Mouse (Mus musculus) lung, adult 18-20 months (tissue): ENCODE results near the gene Cpsf2.
"Not testable (repeated sequence)": the region's sequence is repeated elsewhere in the genome, so short reads cannot be mapped to it uniquely, and the experiment has no call there.

Experiments
- DNase-seq, 2 experiments: peaks; one replicate each; pipeline ENCODE4 v3.0.0; 2022; ENCODE audit warnings: mixed read lengths in 2 of 2

Cpsf2 gene

DNA sequence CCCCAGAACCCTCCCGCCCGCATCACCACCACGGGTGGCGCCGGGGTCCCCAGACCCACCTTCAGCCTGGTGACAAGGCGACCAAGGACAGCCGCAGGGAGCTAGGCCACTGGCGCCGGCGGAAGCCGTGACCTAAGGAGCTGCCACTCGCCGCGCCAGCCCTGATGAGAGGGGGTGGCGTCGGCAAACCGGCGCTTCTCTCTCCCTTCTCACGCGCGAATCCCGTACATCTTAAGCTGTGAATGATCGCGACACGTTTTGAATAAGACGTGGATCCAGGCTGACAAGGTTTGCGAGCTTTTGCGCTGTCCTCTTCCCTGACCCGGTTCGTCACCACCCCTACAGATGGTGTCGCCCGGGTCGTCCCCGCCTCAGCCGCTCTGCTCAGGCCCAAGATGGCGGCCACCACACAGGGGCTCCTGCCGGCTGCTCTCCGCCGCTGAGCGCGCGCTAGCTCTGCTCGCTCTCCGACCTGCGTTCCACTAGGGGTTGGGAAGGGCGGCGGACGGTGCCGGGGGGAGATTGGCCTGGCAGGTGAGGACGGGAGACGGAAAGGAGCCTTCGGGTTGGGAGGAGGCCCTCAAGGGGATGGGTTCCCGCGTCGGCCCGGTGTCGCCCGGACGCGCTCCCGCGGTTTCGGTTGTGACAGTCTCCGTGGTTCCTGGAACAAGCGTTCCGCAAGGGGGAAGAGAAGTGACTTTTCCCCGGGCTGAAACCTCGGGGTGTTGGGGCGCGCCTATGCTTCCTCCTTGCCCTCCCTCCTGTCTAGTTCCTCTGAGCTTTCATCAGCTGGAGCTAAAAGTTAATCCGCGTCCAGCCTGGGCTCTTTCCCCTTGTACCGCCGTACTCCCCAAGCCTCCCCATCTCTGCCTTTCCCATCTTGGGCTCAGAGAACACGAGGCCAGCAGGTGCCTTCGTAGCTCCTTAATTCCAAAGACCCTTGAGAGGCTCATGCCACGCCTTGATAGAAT is at the start of gene Cpsf2:
TSS of gene Cpsf2 (plus strand) at position 388 of the 971 bp plus-strand sequence.
- peak; percentile 76 to 82 for DNase-seq

DNA sequence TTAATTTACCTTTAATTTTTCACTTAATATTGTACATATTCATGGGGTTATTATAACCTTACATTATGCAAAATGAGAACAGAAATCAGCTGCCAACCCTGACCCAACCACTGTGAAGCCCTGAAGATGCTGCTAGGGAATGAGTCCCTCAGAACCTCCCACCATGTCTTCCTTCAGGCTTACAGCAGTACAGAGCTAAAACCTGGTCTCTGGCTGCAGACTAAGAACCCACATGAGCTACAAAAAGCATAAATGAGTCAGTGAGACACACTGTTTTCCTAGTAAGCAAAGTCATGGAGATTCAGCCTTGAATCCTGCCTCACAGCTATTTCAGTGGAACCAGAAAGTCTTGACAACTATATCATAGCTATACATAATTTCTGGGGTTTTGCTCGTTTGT is 47.4 kb upstream of the Cpsf2 start:
- no peak for DNase-seq

DNA sequence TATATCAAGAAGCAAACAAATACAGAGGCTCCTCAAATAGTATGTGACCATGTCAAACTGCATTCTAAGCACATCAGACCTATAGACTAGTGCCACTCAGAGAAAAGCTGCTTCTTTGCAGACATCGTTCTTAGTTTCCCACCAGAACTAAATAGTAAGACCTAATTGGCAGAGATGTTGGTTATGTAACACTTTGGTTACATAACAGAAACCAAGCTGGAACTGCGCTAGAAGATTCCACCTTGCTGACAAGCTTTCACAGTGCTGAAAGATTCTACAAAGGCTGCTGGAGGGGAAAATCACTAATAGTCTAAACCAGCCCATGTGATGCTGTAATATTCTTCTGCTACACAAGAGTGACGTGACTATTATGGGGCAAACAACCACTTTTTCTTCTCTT is 40.6 kb upstream of the Cpsf2 start:
- DNase-seq, result no peak

DNA sequence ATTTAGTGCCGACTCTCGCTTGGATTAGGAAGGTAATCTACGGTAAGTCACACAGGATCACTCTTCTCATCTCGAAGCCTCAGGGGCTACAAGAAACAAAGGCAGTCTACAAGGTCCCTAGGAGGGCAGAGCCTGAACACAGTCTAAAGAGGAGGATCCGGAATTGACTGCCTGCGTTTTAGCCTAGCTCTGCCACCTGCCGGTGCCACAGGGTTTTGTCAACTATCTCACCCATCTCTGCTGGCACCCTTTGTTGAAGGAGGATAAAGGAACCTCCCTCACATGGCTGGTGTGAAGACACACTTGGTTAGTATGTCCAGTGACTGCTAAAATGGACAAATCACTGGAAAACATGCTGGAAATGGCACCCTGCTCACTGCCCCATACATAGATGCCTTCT is 38.2 kb upstream of the Cpsf2 start:
- no peak for DNase-seq

DNA sequence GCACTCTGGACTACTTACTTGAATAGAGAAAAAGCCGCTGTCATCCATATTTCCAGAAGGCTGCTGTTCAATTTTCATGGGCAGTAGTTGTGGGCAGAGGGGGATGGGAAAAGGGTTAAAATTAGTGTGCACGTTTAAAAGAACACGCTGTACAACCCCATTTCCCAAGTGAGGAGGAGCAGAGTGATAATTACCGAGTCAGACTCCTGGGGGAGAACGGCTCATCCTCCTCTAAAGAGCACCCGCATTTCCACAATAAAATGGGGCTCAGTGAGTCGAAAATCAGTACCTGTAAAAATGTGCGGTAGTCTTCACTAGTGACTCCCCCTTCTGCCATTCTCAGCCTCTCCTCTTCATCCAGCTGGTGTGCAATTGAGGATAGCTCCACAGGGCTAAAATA is 27.8 kb upstream of the Cpsf2 start:
- no peak for DNase-seq

DNA sequence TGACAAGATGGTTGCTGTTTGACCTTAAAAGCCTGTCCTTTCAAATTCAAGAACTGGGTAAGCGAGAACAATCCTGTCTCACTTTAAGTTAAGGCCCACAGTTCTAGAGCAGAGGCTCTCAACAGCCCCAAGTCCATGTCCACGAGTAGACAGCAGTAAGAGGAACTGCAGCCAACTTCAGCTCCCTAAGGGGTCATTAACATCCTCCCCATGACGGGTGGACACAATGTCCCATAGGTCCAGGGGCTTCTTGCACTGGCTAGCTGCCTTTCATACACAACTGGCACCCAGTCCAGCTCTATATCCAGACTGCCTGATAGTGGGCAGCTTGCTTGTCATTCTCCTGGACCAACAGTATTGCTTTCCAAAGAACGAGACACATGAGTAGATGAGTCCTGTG is 27.0 kb upstream of the Cpsf2 start:
- no peak for DNase-seq

DNA sequence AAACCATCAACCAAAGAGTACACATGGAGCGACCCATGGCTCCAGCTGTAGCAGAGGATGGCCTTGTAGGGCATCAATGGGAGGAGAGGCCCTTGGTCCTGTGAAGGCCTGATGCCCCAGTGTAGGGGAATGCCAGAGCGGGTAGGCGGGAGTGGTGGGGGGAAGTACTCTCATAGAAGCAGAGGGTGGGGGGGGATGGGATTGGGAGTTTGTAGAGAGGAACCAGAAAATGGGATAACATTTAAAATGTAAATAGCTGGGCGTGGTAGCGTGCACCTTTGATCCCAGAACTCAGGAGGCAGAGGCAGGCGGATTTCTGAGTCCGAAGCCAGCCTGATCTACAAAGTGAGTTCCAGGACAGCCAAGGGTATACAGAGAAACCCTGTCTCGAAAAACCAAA is 20.0 kb upstream of the Cpsf2 start:
- not testable (repeated sequence) for DNase-seq

DNA sequence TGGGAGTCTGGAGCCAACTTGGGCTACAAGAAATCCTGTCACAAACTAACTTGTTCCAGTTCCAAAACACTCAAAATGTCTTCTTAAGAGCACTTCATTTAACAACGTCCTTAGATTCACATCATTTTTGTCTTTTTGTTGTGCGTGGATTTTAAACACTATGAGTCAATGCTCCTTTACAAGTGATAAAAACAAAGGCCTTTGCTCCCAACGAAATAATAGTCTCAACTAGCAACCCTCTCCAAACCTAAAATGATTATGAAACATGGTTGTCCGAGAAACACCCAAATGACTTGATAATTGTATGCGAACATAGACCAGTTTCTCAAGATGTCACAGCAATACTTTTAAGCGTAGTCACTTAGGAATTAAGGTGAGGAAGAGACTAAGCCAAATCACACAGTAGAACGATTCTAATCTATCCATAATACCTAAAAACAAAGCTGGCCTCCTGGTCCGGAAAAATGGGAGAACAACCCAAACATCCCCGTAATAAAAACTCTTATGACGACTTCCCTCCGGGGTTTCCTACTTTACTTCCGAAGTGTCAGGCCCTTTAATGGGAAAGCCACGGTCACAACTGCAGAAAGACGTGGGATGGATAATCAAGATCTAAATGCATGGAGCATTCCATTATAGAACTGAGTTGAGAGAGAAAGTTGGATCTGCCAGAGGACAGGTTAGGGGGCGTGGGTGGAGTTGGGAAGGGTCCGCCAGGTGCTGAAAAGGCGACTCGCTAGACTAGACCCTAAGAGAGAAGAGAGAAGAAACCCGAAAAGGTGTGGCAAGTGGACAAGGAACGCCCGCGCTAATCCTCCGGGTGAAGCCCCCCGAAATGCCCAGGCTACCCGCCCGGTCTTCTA is 18.5 kb upstream of the Cpsf2 start:
- peak in 1 of 2 experiments; percentile 45 for DNase-seq

DNA sequence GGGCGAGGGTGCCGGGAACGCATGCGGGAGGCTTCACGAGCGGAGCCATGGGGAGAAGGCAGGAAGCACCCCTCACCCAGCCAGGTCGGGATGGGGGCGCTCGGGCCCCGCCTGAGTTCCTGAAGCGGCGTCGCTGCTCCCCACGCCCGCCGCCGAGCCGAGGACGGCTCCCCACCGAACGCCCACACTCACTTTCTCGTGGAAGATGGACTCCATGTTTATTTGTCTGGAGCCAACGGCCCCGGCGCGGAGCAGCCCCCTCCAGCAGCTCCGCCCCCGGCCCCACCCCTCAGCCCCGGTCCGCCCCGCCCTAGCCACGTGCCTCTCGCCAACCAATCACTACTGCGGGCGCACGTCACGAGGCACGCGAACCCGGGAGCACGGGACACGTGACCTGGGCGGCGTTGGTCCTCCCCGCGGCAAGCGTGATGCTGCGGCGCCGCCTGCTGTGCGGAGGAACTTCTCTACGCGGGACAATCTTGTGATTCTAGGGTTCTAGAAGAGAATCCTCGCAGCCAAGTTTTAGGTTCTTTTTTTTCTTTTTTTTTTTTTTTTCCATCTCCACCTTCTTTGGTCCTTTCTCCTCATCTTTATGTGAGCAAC is 17.7 kb upstream of the Cpsf2 start, which contains the start of gene Atxn3:
TSS of gene Atxn3 (minus strand) at position 305 of the 603 bp plus-strand sequence.
- DNase-seq, result peak; percentile 96 to 97

DNA sequence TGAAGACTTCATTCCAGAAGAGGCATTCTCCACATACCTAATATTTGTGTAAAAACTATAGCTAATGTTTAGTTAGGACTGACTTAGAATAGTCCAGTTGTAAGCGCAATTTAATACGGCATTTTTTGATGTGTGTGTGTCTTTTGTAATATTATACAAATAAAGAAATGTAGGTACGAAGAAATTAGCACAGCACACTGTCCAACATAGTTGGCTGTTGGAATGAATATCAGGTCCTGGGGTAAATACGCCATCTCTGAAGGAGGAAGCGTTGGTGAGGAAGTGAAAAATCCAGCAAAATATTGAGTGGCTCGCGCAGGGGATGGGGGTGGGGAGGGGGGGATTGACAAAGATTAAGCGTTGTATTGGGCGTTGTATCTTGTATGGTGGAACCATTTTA is 17.2 kb upstream of the Cpsf2 start:
- DNase-seq, result no peak

DNA sequence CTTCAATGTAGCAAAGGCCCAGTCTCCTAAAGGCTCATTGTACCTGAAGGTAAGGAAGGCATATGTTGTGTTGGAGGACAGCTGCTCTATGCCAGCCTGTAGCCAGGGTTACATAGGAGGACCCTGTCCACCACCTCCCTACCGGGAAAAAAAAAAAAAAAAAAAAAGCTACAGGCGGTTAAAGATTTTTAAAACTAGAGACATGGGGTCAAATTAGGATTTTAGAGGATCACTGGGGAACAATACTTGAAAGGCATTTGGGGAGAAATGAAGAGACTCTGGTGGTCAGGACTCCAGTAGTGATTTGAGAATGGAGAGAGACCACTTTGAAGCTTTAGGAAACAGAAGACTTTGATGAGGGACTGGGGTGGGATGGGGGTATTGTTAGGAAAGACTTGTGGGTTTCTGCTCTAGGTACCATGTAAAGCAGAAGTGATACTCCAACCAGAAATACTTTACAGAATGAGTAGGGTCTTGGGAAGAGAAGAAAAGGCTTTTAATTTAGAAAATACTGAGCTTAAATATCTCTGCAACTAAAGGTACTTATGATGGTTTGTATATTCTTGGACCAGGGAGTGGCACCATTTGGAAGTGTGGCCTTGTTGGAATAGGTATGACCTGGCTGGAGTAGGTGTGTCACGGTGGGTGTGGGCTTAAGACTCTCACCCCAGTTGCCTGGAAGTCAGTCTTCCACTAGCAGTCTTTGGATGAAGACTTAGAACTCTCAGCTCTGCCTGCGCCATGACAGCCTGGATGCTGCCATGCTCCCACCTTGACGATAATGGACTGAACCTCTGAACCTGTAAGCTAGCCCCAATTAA is 16.6 kb upstream of the Cpsf2 start:
- not testable (repeated sequence) for DNase-seq

DNA sequence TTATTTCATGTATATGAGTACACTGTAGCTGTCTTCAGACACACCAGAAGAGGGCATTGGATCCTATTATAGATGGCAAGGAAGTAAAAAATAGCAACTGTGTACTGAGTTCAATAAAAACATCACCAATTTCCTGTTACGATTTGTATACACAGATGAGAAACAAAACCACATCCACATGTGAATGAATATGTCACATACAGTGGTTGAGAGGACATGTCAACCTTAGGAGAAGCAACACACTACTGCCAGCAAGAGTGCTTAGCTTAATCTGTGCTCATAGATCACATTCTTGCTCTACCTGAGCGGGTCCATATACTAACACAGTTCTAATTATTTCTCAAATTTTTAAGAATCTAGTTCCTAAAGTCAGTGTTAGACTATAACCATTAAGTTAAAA is 4.5 kb upstream of the Cpsf2 start:
- no peak for DNase-seq

DNA sequence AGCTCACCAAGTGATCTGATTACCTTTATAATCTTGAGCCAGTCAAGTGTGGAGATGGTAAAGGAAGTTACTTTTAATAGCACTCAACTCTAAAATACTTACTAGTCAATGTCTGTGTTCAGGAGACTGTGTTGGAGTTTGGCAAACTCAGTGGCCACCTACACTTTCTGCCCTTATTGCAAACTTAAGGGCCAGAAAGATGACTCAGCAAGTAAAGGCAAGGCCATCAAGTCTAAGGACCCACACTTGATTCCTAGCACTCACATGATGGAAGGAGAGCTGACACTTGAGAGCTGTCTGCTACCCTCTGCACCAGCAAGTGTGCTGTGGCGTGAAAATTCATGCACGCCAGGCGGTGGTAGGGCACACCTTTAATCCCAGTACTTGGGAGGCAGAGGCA is 3.6 kb upstream of the Cpsf2 start:
- DNase-seq, result no peak

DNA sequence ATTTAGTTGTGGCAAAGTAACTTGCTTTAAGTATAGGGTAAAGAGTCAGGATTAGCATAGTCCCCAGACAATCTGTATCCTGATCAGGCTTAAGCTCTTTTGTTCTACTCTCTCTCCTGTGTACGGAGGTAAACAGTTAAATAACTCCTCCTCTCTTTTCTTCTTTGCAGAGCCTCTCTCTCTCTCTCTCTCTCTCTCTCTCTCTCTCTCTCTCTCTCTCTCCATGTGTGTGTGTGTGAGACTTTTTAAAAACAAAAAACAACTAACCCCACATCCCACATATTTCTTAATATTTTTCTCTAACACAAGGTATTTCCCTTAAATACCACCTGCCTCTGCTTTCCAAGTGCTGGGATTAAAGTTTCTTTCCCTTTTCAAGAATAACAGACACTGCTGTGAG is 1.2 kb upstream of the Cpsf2 start:
- no peak for DNase-seq

DNA sequence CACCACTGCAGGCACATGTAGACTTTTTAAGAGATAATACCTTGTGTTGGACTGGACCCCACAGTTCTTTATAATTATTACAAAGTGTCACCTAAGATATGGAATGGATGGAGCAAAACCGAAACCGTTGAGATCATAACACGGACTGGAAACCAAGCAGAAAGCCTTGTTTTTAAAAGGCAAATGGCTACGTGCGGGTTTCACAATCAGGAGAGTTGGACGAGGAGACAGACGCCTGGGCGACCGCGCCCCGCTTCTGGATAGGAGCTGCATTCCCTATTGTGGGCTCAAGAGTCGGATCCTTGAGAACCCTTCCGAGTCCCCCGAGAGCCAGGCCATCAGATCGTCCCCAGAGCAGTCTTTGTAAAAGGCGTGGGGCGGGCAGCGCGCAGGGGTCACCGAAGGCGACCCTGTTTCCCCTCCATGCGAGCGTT is 604 bp upstream of the Cpsf2 start:
- DNase-seq, result peak in 1 of 2 experiments; percentile 33

DNA sequence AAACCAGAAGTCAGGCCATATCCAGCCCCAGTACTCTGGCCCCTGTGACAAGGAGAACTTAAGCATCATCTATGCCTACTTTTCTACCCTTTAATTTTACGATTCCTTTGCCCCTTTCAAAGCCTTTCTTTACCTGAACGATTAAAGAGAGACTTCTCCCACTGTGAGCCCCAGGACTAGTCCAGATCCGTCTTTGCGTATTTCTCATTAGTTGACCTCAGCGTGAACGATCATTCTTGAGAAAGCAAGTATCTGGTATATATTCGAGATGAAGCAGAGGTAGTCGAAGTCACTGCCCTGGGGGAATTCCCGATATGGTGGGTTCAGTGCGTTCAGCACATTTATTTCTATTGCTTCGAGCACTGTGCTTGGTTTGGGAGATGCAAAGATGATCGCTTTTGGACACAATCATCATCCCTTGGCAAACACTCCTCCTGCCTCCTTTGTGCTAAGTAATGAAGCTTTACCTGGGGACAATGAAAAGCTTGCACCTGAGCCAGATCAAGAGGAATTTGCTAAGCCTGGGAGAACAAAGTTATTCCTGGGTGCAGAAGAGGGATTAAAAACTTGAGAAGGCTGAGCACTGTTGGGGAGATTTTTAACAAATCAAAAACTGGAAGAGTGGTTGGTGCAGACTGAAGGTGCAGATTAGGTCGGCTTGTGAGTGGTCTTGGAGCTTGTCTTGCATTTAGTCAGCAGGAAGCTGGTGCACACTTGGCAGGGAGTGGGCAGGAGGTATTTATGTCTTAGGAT is 1.0 kb downstream of the Cpsf2 start:
- DNase-seq, result no peak

DNA sequence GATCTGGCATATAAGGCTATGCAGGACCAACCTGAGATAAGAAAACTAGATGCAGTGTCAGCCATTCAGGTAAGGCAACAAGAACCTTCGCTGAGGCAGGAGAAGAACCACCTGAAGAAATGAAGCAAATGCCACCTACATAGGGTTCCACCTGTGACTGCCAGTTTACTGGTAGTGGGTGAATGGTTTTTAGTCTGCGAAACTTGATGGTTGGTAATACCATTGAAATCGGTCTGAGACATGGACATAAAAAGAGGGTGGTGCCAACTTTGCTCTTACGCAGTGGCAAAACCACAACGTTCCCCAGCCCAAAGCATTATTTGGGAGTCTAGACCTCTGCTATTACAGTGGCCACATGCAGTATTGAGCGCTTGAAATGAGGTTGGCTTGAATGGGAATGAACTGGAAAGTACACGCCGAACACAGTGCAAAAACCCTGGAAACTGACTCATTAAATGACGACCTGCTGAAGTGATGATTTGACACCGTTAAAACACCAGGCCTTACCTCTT is 1.7 kb downstream of the Cpsf2 start:
- no peak for DNase-seq

DNA sequence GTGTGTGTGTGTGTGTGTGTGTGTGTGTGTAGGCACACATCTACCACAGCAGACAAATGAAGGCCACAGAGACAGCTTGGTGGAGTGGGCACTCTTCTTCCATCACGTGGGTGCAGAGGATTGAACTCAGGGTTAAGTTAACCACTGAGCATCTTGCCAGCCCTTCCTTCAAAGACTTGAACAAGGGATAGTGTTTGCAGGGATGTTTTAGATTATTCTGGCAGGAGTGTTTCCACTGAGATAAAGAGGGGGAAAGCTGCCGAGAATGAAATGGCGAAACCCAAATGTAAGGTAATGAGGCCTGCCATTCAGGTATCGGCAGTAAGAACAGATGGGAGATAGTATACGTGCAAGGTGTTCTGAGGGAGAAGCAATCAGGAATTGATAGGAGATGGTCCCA is 2.4 kb downstream of the Cpsf2 start:
- no peak for DNase-seq

DNA sequence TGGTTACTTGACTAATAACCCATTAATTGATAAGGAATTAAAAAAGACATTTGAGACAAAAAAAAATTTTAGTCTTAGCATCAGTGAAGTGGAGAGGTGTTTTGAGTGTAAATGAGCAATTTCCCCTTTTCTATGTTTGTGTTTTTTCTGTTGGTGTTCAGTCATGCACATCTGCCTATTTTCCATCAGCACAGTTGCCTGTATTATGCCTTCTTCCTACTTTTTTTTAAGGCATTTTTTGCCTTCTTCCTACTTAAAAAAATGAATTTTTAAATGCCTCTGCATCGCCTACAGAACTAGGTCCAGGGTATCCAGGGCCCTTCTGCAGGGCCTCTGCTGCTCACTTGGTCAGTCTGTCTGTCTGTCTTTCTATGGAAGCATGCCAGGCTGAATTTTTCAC is 2.8 kb downstream of the Cpsf2 start:
- no peak for DNase-seq

DNA sequence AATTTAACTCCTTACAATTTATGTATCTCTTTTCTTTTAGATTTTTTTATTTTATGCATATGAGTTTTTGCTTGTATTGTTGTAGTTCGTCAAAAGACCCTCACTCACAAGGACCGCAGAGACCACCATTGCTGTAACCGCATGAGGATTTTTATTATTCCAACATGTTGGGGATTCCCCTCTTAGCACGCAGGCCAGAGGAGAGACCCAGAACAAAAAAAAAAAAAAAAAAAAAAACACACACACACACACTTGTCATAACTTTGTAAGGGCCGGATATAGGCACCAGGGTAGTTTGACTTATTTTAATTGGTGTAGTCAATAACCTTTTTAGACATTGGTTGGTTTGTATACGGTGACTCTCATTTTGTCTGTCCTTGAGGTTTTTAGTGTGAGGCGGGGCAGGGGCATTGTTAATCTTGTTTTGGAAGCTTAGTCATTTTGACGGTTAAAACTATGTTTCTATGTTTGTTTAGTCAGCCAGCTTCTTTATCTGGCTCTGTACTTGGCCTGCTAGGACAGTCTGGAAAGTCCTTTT is 3.5 kb downstream of the Cpsf2 start:
- DNase-seq, result no peak

DNA sequence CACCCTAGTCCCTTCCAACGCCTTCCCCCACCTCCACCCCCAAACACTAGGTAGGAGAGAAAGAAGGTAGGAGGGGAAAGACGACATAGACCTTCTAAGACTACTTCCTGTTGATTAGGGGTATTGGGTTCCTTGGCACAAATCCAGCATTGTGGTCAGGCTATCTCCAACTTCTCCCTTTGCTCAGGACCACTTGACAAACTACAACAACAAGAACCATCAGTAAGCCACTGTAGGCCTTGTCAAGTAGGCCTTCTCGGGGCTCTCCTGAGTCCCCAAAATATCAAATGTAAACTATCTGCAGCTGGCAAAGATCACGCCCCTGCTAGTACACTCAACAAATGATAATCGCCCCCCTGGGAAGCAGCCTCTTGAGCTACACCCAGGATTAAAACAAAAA is 4.5 kb downstream of the Cpsf2 start:
- no peak for DNase-seq
